Mouse (Mus musculus) forebrain, postnatal 0 days (tissue): Measurements from ENCODE around the gene Nhlrc4. TPM values are rescaled to one million over a fixed set of nuclear protein-coding genes. Genes with fewer than 3 reads are reported as not detected.

ENCODE experiments used
- ATAC-seq: fragments of 200-750 bp; cut with Nextera tagmentation; 2 replicates; pipeline ENCODE4 v1.8.0; 2017; ENCODE audit warnings: mild to moderate bottlenecking, moderate library complexity
- DNase-seq: peaks from one replicate; pipeline ENCODE4 v3.0.0-alpha.2; 2015
- H3K27ac ChIP-seq: fragments of 300-500 bp; sonication (generic); 2 replicates; pipeline ENCODE4 v1.5.1; 2014; ENCODE audit warnings: low read depth, mild to moderate bottlenecking, antibody characterized with exemption, low read length, moderate library complexity, mixed read lengths
- H3K27me3 ChIP-seq: fragments of 300-500 bp; sonication (generic); 2 replicates; pipeline ENCODE4 v1.6.1; 2014; ENCODE audit warnings: mild to moderate bottlenecking, low read length, mixed read lengths; ENCODE audit not compliant: insufficient read depth
- H3K36me3 ChIP-seq: fragments of 300-500 bp; sonication (generic); 2 replicates; pipeline ENCODE4 v1.6.1; 2014; ENCODE audit warnings: mild to moderate bottlenecking, moderate library complexity; ENCODE audit not compliant: insufficient read depth
- H3K4me1 ChIP-seq: fragments of 300-500 bp; sonication (generic); 2 replicates; pipeline ENCODE4 v1.6.1; 2014; ENCODE audit warnings: antibody characterized with exemption; ENCODE audit not compliant: insufficient read depth
- H3K4me2 ChIP-seq: fragments of 300-500 bp; sonication (generic); 2 replicates; pipeline ENCODE4 v1.6.1; 2014; ENCODE audit warnings: low read depth, mild to moderate bottlenecking, moderate library complexity
- H3K4me3 ChIP-seq: fragments of 300-500 bp; sonication (generic); 2 replicates; pipeline ENCODE4 v1.5.1; 2014; ENCODE audit warnings: low read depth, low read length, mixed read lengths
- H3K9ac ChIP-seq: fragments of 300-500 bp; sonication (generic); 2 replicates; pipeline ENCODE4 v1.6.1; 2014; ENCODE audit warnings: mild to moderate bottlenecking
- H3K9me3 ChIP-seq: fragments of 300-500 bp; sonication (generic); 2 replicates; pipeline ENCODE4 v1.6.1; 2016; ENCODE audit warnings: low read length
- CTCF ChIP-seq: sonication (generic); IDR thresholded peaks from 2 replicates; pipeline ENCODE4 v1.5.1; 2016; ENCODE audit warnings: antibody characterized with exemption, control low read depth, low read depth
- WGBS: fragments of 180-500 bp; shearing (Covaris S2); extraction: QIAGEN DNeasy Blood & Tissue Kit; methylation state at CpG from one replicate; pipeline ENCODE4 v1.1.7; 2014; 5-methylcytosine and 5-hydroxymethylcytosine counted together
- polyA plus RNA-seq: library from polyadenylated mRNA; unstranded; fragments of >200 nt; fragmentation: Nextera tagmentation; extraction: Ambion mirVana; gene quantifications from 2 replicates; pipeline ENCODE4 v1.2.1, GENCODE M21; 2015
- total RNA-seq: library from RNA; depleted of rRNA; stranded (reverse); fragments of >200 nt; gene quantifications from 2 replicates; pipeline ENCODE4 v1.2.3, GENCODE M21; 2014

The Nhlrc4 gene
- total and polyA plus RNA-seq, 2 experiments from 2014 or later: 0.44 TPM; not detected in 1

- no peak overlapping the region for H3K27ac ChIP-seq
- no peak for ATAC-seq
- WGBS: 81% methylated on average over 14 of the region's 14 CpGs
Measured at GRCm38 (mm10) chr17:25957586-25958051, 12.9 kb upstream of the Nhlrc4 start.

GRCm38 (mm10) chr17:25956631-25957030 is 11.9 kb upstream of the Nhlrc4 start:
- Histone ChIP-seq H3K4me1 (no peaks in the 10 kb centered on the region), H3K36me3 (peaks cover 15% of the 10 kb centered on the region), H3K27ac (no peak overlapping the region), H3K9ac (no peak overlapping the region), H3K4me3 (no peak overlapping the region), H3K4me2 (no peak overlapping the region), H3K27me3 (peaks cover 18% of the 10 kb centered on the region), H3K9me3 (no peaks in the 10 kb centered on the region)
- ATAC-seq: no peak
- DNase-seq: no peak
- 86% methylated on average over 7 of the region's 7 CpGs for WGBS
- TF ChIP-seq CTCF: no peak

More at GRCm38 (mm10) chr17:25957586-25958051, 12.9 kb upstream of the Nhlrc4 start:
- Histone ChIP-seq H3K27me3 (peaks cover 9% of the 10 kb centered on the region), H3K4me1 (no peaks in the 10 kb centered on the region), H3K36me3 (peaks cover 21% of the 10 kb centered on the region), H3K4me3 (no peak overlapping the region), H3K9ac (no peak overlapping the region), H3K9me3 (no peaks in the 10 kb centered on the region), H3K4me2 (no peak overlapping the region)
- no peak for TF ChIP-seq CTCF
- DNase-seq: no peak

- ATAC-seq: no peak
- no peak for DNase-seq
- Histone ChIP-seq H3K9me3 (no peaks in the 10 kb centered on the region), H3K36me3 (peaks cover 12% of the 10 kb centered on the region), H3K4me2 (no peak overlapping the region), H3K9ac (no peak overlapping the region), H3K27ac (no peak overlapping the region), H3K27me3 (peaks cover 23% of the 10 kb centered on the region), H3K4me1 (no peaks in the 10 kb centered on the region), H3K4me3 (no peak overlapping the region)
- TF ChIP-seq CTCF: no peak
- WGBS: 62% methylated on average over 7 of the region's 7 CpGs
Measured at GRCm38 (mm10) chr17:25956201-25956600, 11.4 kb upstream of the Nhlrc4 start.

- no peak overlapping the region for H3K4me2 ChIP-seq
- no peak overlapping the region for H3K9ac ChIP-seq
- H3K36me3 ChIP-seq: peaks cover 12% of the 10 kb centered on the region
- H3K9me3 ChIP-seq: no peaks in the 10 kb centered on the region
- H3K27me3 ChIP-seq: peaks cover 27% of the 10 kb centered on the region
- no peak overlapping the region for H3K4me3 ChIP-seq
- H3K27ac ChIP-seq: no peak overlapping the region
- DNase-seq (no peak), ATAC-seq (no peak)
- H3K4me1 ChIP-seq: no peaks in the 10 kb centered on the region
- WGBS: 78% methylated on average over 3 of the region's 3 CpGs
- no peak for TF ChIP-seq CTCF
Measured at GRCm38 (mm10) chr17:25955736-25956135, 11.0 kb upstream of the Nhlrc4 start.

- Histone ChIP-seq H3K27ac (no peak overlapping the region), H3K36me3 (peaks cover 11% of the 10 kb centered on the region), H3K4me2 (no peak overlapping the region), H3K9ac (no peak overlapping the region), H3K4me3 (no peak overlapping the region), H3K4me1 (no peaks in the 10 kb centered on the region), H3K27me3 (peaks cover 34% of the 10 kb centered on the region), H3K9me3 (no peaks in the 10 kb centered on the region)
- DNase-seq (no peak), ATAC-seq (no peak)
- 93% methylated on average over 2 of the region's 2 CpGs for WGBS
- no peak for TF ChIP-seq CTCF
Measured at GRCm38 (mm10) chr17:25954671-25955070, 9.9 kb upstream of the Nhlrc4 start.

GRCm38 (mm10) chr17:25953161-25953560 is 8.4 kb upstream of the Nhlrc4 start:
- DNase-seq: no peak
- no peak for TF ChIP-seq CTCF
- Histone ChIP-seq H3K9me3 (no peaks in the 10 kb centered on the region), H3K4me1 (no peaks in the 10 kb centered on the region), H3K36me3 (no peaks in the 10 kb centered on the region; the same call in 1 of the 2 replicates), H3K27me3 (peaks cover 34% of the 10 kb centered on the region), H3K4me3 (no peak overlapping the region), H3K4me2 (no peak overlapping the region), H3K27ac (no peak overlapping the region), H3K9ac (no peak overlapping the region)
- no peak for ATAC-seq
- WGBS: 71% methylated on average over 5 of the region's 5 CpGs

- Histone ChIP-seq H3K4me1 (no peaks in the 10 kb centered on the region), H3K9ac (no peak within 1 kb of the TSS), H3K27me3 (peaks cover 34% of the 10 kb centered on the region), H3K27ac (no peak within 1 kb of the TSS), H3K4me3 (peak within 1 kb of the TSS; percentile 32), H3K9me3 (no peaks in the 10 kb centered on the region), H3K4me2 (peak within 1 kb of the TSS; percentile 50), H3K36me3 (no peaks in the 10 kb centered on the region; the same call in 1 of the 2 replicates)
- TF ChIP-seq CTCF: no peak
- 5% methylated on average over 56 of the region's 58 CpGs for WGBS
- DNase-seq: no peak
- no peak for ATAC-seq
Measured at GRCm38 (mm10) chr17:25951803-25952623, 7.3 kb upstream of the Nhlrc4 start, which contains the start of gene A930017K11Rik. A930017K11Rik (minus strand) TSS chr17:25952565.
